ENCODE assay signal across 17 mouse cellular contexts in genomic region chr5:38436681-38437080, GRCm38 (mm10).
DNase-seq lines count a peak whose midpoint lies in the region; TF ChIP-seq lines count a peak whose summit lies in the region.
"Had no signal": no experiment of that assay in that cellular context is flagged by ENCODE, and none has a peak within 500 bp of the region (broad histone marks: within the 10 kb centered on the region; RNA-seq: fewer than 3 reads in every experiment).

No protein-coding gene starts in this region.

- TF ChIP-seq CTCF in left cerebral cortex, adult 2 months (IDR thresholded peaks at IDR 0.05) = peak; percentile 4

- peak; percentile 13 for DNase-seq in adrenal gland, postnatal 14 days
- no peak for DNase-seq in adrenal gland, adult 18-20 months (ENCODE audit: low spot score in 2 of 2)
- DNase-seq in left cerebral cortex, adult 2 months (ENCODE audit: extremely low spot score in 1 of 2, low spot score in 2 of 2) = no peak
- no peak for DNase-seq in left cerebral cortex, postnatal 10 days (ENCODE audit: extremely low spot score in 1 of 2, low spot score in 2 of 2)
- DNase-seq in B cell, adult 2 months = peak; percentile 6 to 25
- peak; percentile 18 for DNase-seq in adipocyte (ENCODE audit: low spot score)
- DNase-seq in urinary bladder, postnatal 14 days (ENCODE audit: low spot score) = no peak
- DNase-seq in gastrocnemius, adult 18-20 months (ENCODE audit: low spot score) = no peak
- DNase-seq: adrenal gland, postnatal 25 days; cerebellum, adult 8-10 months; forebrain, postnatal 0 days; lung, postnatal 36 days; right cerebral cortex, postnatal 25 days; thymus, postnatal 4 days had no signal

- no peak overlapping the region for H3K27ac ChIP-seq in left cerebral cortex, adult 2 months
- H3K27ac ChIP-seq: embryonic facial prominence, embryonic 12.5 days; hindbrain, embryonic 15.5 days; limb, embryonic 10.5 days had no signal

- no peak overlapping the region for H3K4me3 ChIP-seq in left cerebral cortex, adult 2 months
- H3K4me3 ChIP-seq: embryonic facial prominence, embryonic 12.5 days; hindbrain, embryonic 15.5 days; limb, embryonic 10.5 days had no signal

- intact Hi-C loops in left cerebral cortex, adult 2 months (cut with DNase I) = no loop called here
- intact Hi-C loops in left cerebral cortex, postnatal 10 days (cut with DNase I) = no loop called here

Comparison
In these comparisons a context has a peak if more than half of its experiments do, and no peak if none do; other contexts are left out.
1. DNase-seq: peak in adrenal gland, postnatal 14 days (single experiment), B cell, adult 2 months (2 of 2) and adipocyte (single experiment); none in adrenal gland, adult 18-20 months (0 of 2), left cerebral cortex, adult 2 months (0 of 2), left cerebral cortex, postnatal 10 days (0 of 2), urinary bladder, postnatal 14 days (single experiment) and gastrocnemius, adult 18-20 months (single experiment).